8 mouse cellular contexts compared by ENCODE assay signal in genomic region chr7:64871987-64872742, GRCm38 (mm10). TPM values are rescaled to one million over a fixed set of nuclear protein-coding genes. Genes with fewer than 3 reads are reported as not detected.
DNase-seq lines count a peak whose midpoint lies in the region; ATAC-seq and TF ChIP-seq lines count a peak whose summit lies in the region.

No protein-coding gene starts in this region.

- H3K4me2 ChIP-seq in limb, embryonic 11.5 days (ENCODE audit: low read depth, severe bottlenecking), result peak overlapping the region; percentile 58
- H3K4me2 ChIP-seq in neural tube, embryonic 12.5 days (replicated peaks), result peak overlapping the region; percentile 93

- intact Hi-C loops in heart, adult 2 months (cut with DNase I), result no loop called here

- TF ChIP-seq EP300 in heart, adult 2 months (IDR thresholded peaks at IDR 0.05; ENCODE audit: insufficient read depth, low read depth, low read length), result no peak
- TF ChIP-seq EP300 in ES-Bruce4 (IDR thresholded peaks at IDR 0.05; ENCODE audit: insufficient read depth, low read depth, low read length), result no peak

- TF ChIP-seq CTCF in heart, adult 2 months (IDR thresholded peaks at IDR 0.05), result no peak
- TF ChIP-seq CTCF in ES-Bruce4 (IDR thresholded peaks at IDR 0.05; ENCODE audit: low read depth, low read length), result no peak
- no peak for TF ChIP-seq CTCF in embryonic fibroblast, embryonic 13.5 days (IDR thresholded peaks at IDR 0.05; ENCODE audit: borderline replicate concordance, insufficient read depth, low read length)

- no peaks in the 10 kb centered on the region for H3K9me3 ChIP-seq in ES-Bruce4 (replicated peaks; ENCODE audit: control insufficient read depth, insufficient read depth, low read length, poor library complexity, severe bottlenecking)
- H3K9me3 ChIP-seq in limb, embryonic 11.5 days (ENCODE audit: control insufficient read depth, low read length), result no peaks in the 10 kb centered on the region
- no peaks in the 10 kb centered on the region for H3K9me3 ChIP-seq in neural tube, embryonic 12.5 days

- WGBS in heart, adult 2 months, result 3% methylated on average over 33 of the region's 33 CpGs
- WGBS in limb, embryonic 11.5 days, result 1% methylated on average over 33 of the region's 33 CpGs
- 1% methylated on average over 33 of the region's 33 CpGs for WGBS in neural tube, embryonic 12.5 days

- no peaks in the 10 kb centered on the region for H3K27me3 ChIP-seq in heart, adult 2 months (ENCODE audit: control insufficient read depth, insufficient read depth, low read length)
- no peaks in the 10 kb centered on the region for H3K27me3 ChIP-seq in ES-Bruce4 (ENCODE audit: control insufficient read depth, insufficient read depth, low read length, poor library complexity, severe bottlenecking)
- no peaks in the 10 kb centered on the region for H3K27me3 ChIP-seq in limb, embryonic 11.5 days (ENCODE audit: control insufficient read depth, insufficient read depth, low read length)
- no peaks in the 10 kb centered on the region for H3K27me3 ChIP-seq in neural tube, embryonic 12.5 days (replicated peaks)

- TF ChIP-seq POLR2A in heart, adult 2 months (IDR thresholded peaks at IDR 0.05; ENCODE audit: insufficient read depth, low read depth, low read length), result no peak
- no peak for TF ChIP-seq POLR2A in ES-Bruce4 (IDR thresholded peaks at IDR 0.05; ENCODE audit: insufficient read depth, low read length)
- TF ChIP-seq POLR2A in embryonic fibroblast, embryonic 13.5 days (IDR thresholded peaks at IDR 0.05; ENCODE audit: low read depth, low read length), result no peak

- peaks cover 6% of the 10 kb centered on the region; the same call in 1 of the 2 replicates for H3K36me3 ChIP-seq in heart, adult 2 months (ENCODE audit: control insufficient read depth, insufficient read depth, low read length)
- no peaks in the 10 kb centered on the region for H3K36me3 ChIP-seq in ES-Bruce4 (ENCODE audit: control insufficient read depth, insufficient read depth, low read length, poor library complexity, severe bottlenecking)
- H3K36me3 ChIP-seq in limb, embryonic 11.5 days (ENCODE audit: control insufficient read depth, insufficient read depth, low read length), result no peaks in the 10 kb centered on the region
- no peaks in the 10 kb centered on the region for H3K36me3 ChIP-seq in neural tube, embryonic 12.5 days

- DNase-seq in heart, adult 2 months, result no peak
- no peak for DNase-seq in heart, postnatal 4 days
- DNase-seq in limb, embryonic 11.5 days (ENCODE audit: low spot score), result no peak
- no peak for DNase-seq in retina, embryonic 14.5 days (ENCODE audit: low spot score)
- no peak for DNase-seq in frontal cortex, postnatal 25 days (ENCODE audit: low spot score in 2 of 2)

- no peaks in the 10 kb centered on the region for H3K79me2 ChIP-seq in heart, adult 2 months (replicated peaks; ENCODE audit: control insufficient read depth, insufficient read depth, low read length)

- H3K9ac ChIP-seq in heart, adult 2 months (ENCODE audit: low read depth, low read length), result peak overlapping the region; percentile 82
- H3K9ac ChIP-seq in ES-Bruce4 (ENCODE audit: low read depth, poor library complexity, severe bottlenecking), result peak overlapping the region; percentile 81
- peak overlapping the region; percentile 90 for H3K9ac ChIP-seq in limb, embryonic 11.5 days (ENCODE audit: low read length)
- H3K9ac ChIP-seq in neural tube, embryonic 12.5 days, result peak overlapping the region; percentile 93

- peak overlapping the region; percentile 89 for H3K27ac ChIP-seq in heart, adult 2 months
- no peak overlapping the region for H3K27ac ChIP-seq in ES-Bruce4 (ENCODE audit: insufficient read depth, low read length)
- peak overlapping the region; percentile 60; the same call in 1 of the 2 replicates for H3K27ac ChIP-seq in embryonic fibroblast, embryonic 13.5 days (ENCODE audit: insufficient read depth, low read length)
- peak overlapping the region; percentile 68 for H3K27ac ChIP-seq in limb, embryonic 11.5 days (replicated peaks; ENCODE audit: low read depth, low read length)
- peak overlapping the region; percentile 89 for H3K27ac ChIP-seq in neural tube, embryonic 12.5 days

- peak overlapping the region; percentile 80 for H3K4me3 ChIP-seq in heart, adult 2 months
- peak overlapping the region; percentile 95 for H3K4me3 ChIP-seq in ES-Bruce4 (ENCODE audit: low read depth, low read length)
- peak overlapping the region; percentile 94 for H3K4me3 ChIP-seq in embryonic fibroblast, embryonic 13.5 days (ENCODE audit: insufficient read depth, low read length)
- peak overlapping the region; percentile 84 for H3K4me3 ChIP-seq in limb, embryonic 11.5 days (ENCODE audit: low read depth, low read length)
- peak overlapping the region; percentile 94 for H3K4me3 ChIP-seq in neural tube, embryonic 12.5 days

- H3K4me1 ChIP-seq in heart, adult 2 months (ENCODE audit: control insufficient read depth, insufficient read depth, low read length), result peaks cover 7% of the 10 kb centered on the region; the same call in 1 of the 2 replicates
- H3K4me1 ChIP-seq in ES-Bruce4 (ENCODE audit: control insufficient read depth, insufficient read depth, low read length), result peaks cover 3% of the 10 kb centered on the region
- peaks cover 8% of the 10 kb centered on the region; the same call in 1 of the 2 replicates for H3K4me1 ChIP-seq in embryonic fibroblast, embryonic 13.5 days (ENCODE audit: control insufficient read depth, insufficient read depth, low read length)
- H3K4me1 ChIP-seq in limb, embryonic 11.5 days (ENCODE audit: control insufficient read depth, insufficient read depth, low read length), result peaks cover 4% of the 10 kb centered on the region; the same call in 1 of the 2 replicates
- peaks cover 18% of the 10 kb centered on the region for H3K4me1 ChIP-seq in neural tube, embryonic 12.5 days

- peak; percentile 22; the same call in 1 of the 2 replicates for ATAC-seq in limb, embryonic 11.5 days (ENCODE audit: insufficient number of reproducible peaks, low FRiP score, low TSS enrichment, low read depth)
- peak; percentile 73 for ATAC-seq in neural tube, embryonic 12.5 days (ENCODE audit: low FRiP score, low read depth)

RNA-seq across cellular contexts. Expression of gene Nsmce3, which starts 0.6 kb away (rescaled TPM):
- 1 to 10 TPM; 2.9 to 3.0 TPM for total RNA-seq in heart, adult 2 months (2021)
- 2.5 and 2.6 TPM in 2 replicates for polyA plus RNA-seq in heart, adult 2 months (2012; rRNA removed)
- total RNA-seq in heart, postnatal 4 days (2021), result 1 to 10 TPM; 4.6 to 5.0 TPM
- polyA plus RNA-seq in ES-Bruce4 (2011; ENCODE audit: insufficient read depth, insufficient read length, low read depth, missing spikeins), result 5.8 and 7.0 TPM in 2 replicates
- 5.4 and 6.0 TPM in 2 replicates for polyA plus RNA-seq in embryonic fibroblast, embryonic 13.5 days (2011; ENCODE audit: insufficient read length, low read depth, missing spikeins)
- polyA plus RNA-seq in limb, embryonic 11.5 days (2014; fragmentation: Nextera tagmentation; extraction: Ambion mirVana), result 11.3 and 11.6 TPM in 2 replicates
- 9.9 and 10.3 TPM in 2 replicates for polyA plus RNA-seq in neural tube, embryonic 12.5 days (2016; fragmentation: Nextera tagmentation; extraction: Ambion mirVana)
